Mouse (Mus musculus): ENCODE results near the gene Ythdf1.

Ythdf1 gene

GRCm38 (mm10) chr2:180910928-180911327, 9.8 kb downstream of the Ythdf1 start:
- no peak for DNase-seq (ENCODE audit: low read depth, low spot score)

- no peak for DNase-seq (ENCODE audit: low read depth, low spot score)
These were observed 15.1 kb downstream of the Ythdf1 start for GRCm38 (mm10) chr2:180905556-180906221.

- DNase-seq (ENCODE audit: low read depth, low spot score), result no peak
These were observed 16.1 kb downstream of the Ythdf1 start for GRCm38 (mm10) chr2:180904435-180905208.

GRCm38 (mm10) chr2:180902086-180902485, 18.7 kb downstream of the Ythdf1 start:
- DNase-seq (ENCODE audit: low read depth, low spot score), result no peak

- DNase-seq (ENCODE audit: low read depth, low spot score), result no peak
These were observed 22.9 kb downstream of the Ythdf1 start for GRCm38 (mm10) chr2:180897857-180898256.

GRCm38 (mm10) chr2:180896819-180897625, 23.7 kb downstream of the Ythdf1 start:
- no peak for DNase-seq (ENCODE audit: low read depth, low spot score)

- no peak for DNase-seq (ENCODE audit: low read depth, low spot score)
These were observed 24.8 kb downstream of the Ythdf1 start for GRCm38 (mm10) chr2:180895837-180896525.

- DNase-seq (ENCODE audit: low read depth, low spot score), result no peak
These were observed 25.4 kb downstream of the Ythdf1 start for GRCm38 (mm10) chr2:180895321-180895720.

GRCm38 (mm10) chr2:180894734-180895133, 26.0 kb downstream of the Ythdf1 start:
- DNase-seq (ENCODE audit: low read depth, low spot score), result peak; percentile 5

- DNase-seq (ENCODE audit: low read depth, low spot score), result no peak
These were observed 26.6 kb downstream of the Ythdf1 start for GRCm38 (mm10) chr2:180894029-180894623.

GRCm38 (mm10) chr2:180893537-180894028, 27.2 kb downstream of the Ythdf1 start:
- no peak for DNase-seq (ENCODE audit: low read depth, low spot score)

- no peak for DNase-seq (ENCODE audit: low read depth, low spot score)
These were observed 27.8 kb downstream of the Ythdf1 start for GRCm38 (mm10) chr2:180892841-180893521.

- DNase-seq (ENCODE audit: low read depth, low spot score), result no peak
These were observed 28.9 kb downstream of the Ythdf1 start for GRCm38 (mm10) chr2:180891835-180892323.

- no peak for DNase-seq (ENCODE audit: low read depth, low spot score)
These were observed 29.5 kb downstream of the Ythdf1 start for GRCm38 (mm10) chr2:180891075-180891834.

- DNase-seq (ENCODE audit: low read depth, low spot score), result no peak
These were observed 30.2 kb downstream of the Ythdf1 start for GRCm38 (mm10) chr2:180890422-180891074.

GRCm38 (mm10) chr2:180889921-180890280, 30.8 kb downstream of the Ythdf1 start:
- no peak for DNase-seq (ENCODE audit: low read depth, low spot score)

GRCm38 (mm10) chr2:180889271-180889920, 31.4 kb downstream of the Ythdf1 start:
- no peak for DNase-seq (ENCODE audit: low read depth, low spot score)

- DNase-seq (ENCODE audit: low read depth, low spot score), result no peak
These were observed 35.5 kb downstream of the Ythdf1 start for GRCm38 (mm10) chr2:180885270-180885669.

GRCm38 (mm10) chr2:180881281-180881680, 39.5 kb downstream of the Ythdf1 start:
- DNase-seq (ENCODE audit: low read depth, low spot score), result no peak
